Mouse (Mus musculus): Measurements from ENCODE around the gene Wdr72. TPM values are rescaled to one million over a fixed set of nuclear protein-coding genes. Genes with fewer than 3 reads are reported as not detected.

Gene Wdr72
- 0.07 TPM in 1 of 2 replicates, not detected in the other for polyA plus RNA-seq (2015; fragmentation: Nextera tagmentation; extraction: Ambion mirVana)

GRCm38 (mm10) chr9:74109761-74110460 lies at the start of gene Wdr72:
Gene Wdr72, plus strand, starts transcription at chr9:74110356.
- Histone ChIP-seq H3K4me1 (replicated peaks) (no peaks in the 10 kb centered on the region), H3K4me2 (peak within 1 kb of the TSS; percentile 54), H3K9me3 (replicated peaks) (no peaks in the 10 kb centered on the region), H3K27me3 (no peaks in the 10 kb centered on the region), H3K9ac (no peak within 1 kb of the TSS), H3K4me3 (replicated peaks) (peak within 1 kb of the TSS; percentile 22), H3K36me3 (no peaks in the 10 kb centered on the region), H3K27ac (no peak within 1 kb of the TSS)
- ATAC-seq (ENCODE audit: low read depth) (no peak), DNase-seq (no peak)
- 10% methylated on average over 16 of the region's 17 CpGs for WGBS (ENCODE audit: insufficient replicate concordance)

DNA sequence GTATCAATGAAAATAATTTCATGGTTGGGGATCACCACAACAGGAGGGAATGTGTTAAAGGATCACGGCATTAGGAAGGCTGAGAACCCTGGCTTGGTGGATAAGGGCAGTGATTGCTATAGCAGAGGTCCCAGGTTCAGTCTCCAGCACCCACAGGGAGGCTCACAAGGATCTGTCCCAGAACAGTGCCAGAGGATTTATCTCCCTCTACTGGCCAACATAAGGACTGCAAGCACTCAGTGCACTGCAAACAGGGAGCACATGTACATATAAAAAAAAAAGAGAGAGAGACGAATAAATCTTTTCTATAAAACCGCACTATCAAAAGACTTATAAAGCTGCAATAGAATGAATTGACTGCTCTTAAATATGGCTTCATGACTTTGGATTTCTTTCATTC lies 43.9 kb upstream of the Wdr72 start:
- no peaks in the 10 kb centered on the region for H3K27me3 ChIP-seq
- no peak overlapping the region for H3K9ac ChIP-seq
- DNase-seq (no peak), ATAC-seq (ENCODE audit: low read depth) (no peak)
- H3K36me3 ChIP-seq, result no peaks in the 10 kb centered on the region
- H3K4me3 ChIP-seq (replicated peaks), result no peak overlapping the region
- H3K9me3 ChIP-seq (replicated peaks), result no peaks in the 10 kb centered on the region
- H3K4me1 ChIP-seq (replicated peaks), result no peaks in the 10 kb centered on the region
- H3K4me2 ChIP-seq, result no peak overlapping the region
- no peak overlapping the region for H3K27ac ChIP-seq
- WGBS (ENCODE audit: insufficient replicate concordance), result 70% methylated on average over 3 of the region's 3 CpGs

DNA sequence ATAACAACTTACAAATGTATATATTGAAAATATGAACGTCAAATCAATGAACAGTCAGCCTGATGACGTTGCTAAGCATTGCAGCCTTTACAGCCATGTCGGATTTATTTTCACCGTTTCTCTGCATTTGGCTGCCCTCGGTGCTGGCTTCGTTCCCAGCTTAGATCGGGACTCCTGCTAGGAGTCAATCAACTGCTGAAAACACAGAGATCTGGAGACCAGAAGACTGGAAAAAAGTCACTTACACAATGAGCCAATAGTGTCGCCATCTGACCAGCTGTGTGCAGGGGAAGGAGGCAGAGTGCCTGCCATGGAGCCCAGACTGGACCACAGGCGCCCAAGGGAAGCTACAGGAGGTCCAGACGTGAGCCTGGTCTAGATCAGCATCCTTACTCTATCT lies 43.4 kb upstream of the Wdr72 start:
- no peak overlapping the region for H3K27ac ChIP-seq

DNA sequence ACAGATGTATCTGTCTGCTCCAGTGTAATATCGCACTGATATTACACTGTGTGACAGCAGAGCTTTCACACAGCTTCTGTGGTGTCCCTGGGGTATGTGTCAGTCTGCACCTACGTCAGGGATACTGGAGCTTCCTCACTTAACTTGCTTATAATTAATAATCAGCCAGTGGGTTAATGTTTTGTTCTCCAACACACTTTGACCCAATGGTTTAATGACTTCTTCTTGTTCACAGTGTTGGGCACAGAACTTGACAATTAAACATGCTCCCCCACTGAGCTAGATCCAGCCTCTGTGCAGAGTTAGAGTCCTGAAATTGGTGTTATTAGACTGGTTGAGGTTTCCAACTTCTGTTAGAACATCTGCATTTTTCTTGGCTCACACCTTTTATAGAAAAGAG lies 34.2 kb upstream of the Wdr72 start:
- Histone ChIP-seq H3K27ac (no peak overlapping the region), H3K27me3 (no peaks in the 10 kb centered on the region), H3K9ac (no peak overlapping the region), H3K4me2 (no peak overlapping the region), H3K4me3 (replicated peaks) (no peak overlapping the region), H3K4me1 (replicated peaks) (no peaks in the 10 kb centered on the region), H3K36me3 (no peaks in the 10 kb centered on the region), H3K9me3 (replicated peaks) (no peaks in the 10 kb centered on the region)
- DNase-seq (no peak), ATAC-seq (ENCODE audit: low read depth) (no peak)
- 49% methylated on average over 2 of the region's 2 CpGs for whole genome bisulfite sequencing (ENCODE audit: insufficient replicate concordance)

More for the DNA sequence above, 43.4 kb upstream of the Wdr72 start:
- H3K27me3 ChIP-seq, result no peaks in the 10 kb centered on the region
- no peak for DNase-seq
- H3K4me3 ChIP-seq (replicated peaks), result no peak overlapping the region
- H3K36me3 ChIP-seq, result no peaks in the 10 kb centered on the region
- H3K4me2 ChIP-seq, result no peak overlapping the region
- ATAC-seq (ENCODE audit: low read depth), result no peak
- H3K9ac ChIP-seq, result no peak overlapping the region
- H3K9me3 ChIP-seq (replicated peaks), result no peaks in the 10 kb centered on the region
- 62% methylated on average over 10 of the region's 10 CpGs for WGBS (ENCODE audit: insufficient replicate concordance)
- no peaks in the 10 kb centered on the region for H3K4me1 ChIP-seq (replicated peaks)

DNA sequence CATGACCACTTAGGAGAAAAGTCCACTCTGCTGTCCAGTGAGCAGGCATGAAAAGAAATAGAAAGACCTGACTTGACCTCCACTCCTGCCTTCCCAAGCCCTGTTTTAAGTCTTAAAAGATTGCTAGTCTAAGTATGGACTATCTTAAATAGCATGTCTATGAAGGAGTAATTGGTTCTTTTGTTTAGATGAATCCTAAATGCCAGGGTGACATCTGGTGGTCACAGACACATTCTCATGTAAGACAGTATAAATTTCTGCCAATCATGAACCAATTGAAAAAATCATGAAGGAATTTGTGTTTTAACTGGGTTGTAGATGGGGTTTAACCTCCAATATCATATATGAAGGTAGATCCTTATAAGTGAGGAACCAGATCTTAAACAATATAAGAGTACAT lies 31.7 kb upstream of the Wdr72 start:
- Histone ChIP-seq H3K27me3 (no peaks in the 10 kb centered on the region), H3K27ac (no peak overlapping the region), H3K4me1 (replicated peaks) (no peaks in the 10 kb centered on the region), H3K4me2 (no peak overlapping the region), H3K4me3 (replicated peaks) (no peak overlapping the region), H3K9me3 (replicated peaks) (no peaks in the 10 kb centered on the region), H3K36me3 (no peaks in the 10 kb centered on the region), H3K9ac (no peak overlapping the region)
- DNase-seq (no peak), ATAC-seq (ENCODE audit: low read depth) (no peak)

GRCm38 (mm10) chr9:74080241-74080640 lies 29.9 kb upstream of the Wdr72 start:
- H3K9me3 ChIP-seq (replicated peaks), result no peaks in the 10 kb centered on the region
- WGBS (ENCODE audit: insufficient replicate concordance), result 16% methylated on average over 5 of the region's 5 CpGs
- no peak for DNase-seq

DNA sequence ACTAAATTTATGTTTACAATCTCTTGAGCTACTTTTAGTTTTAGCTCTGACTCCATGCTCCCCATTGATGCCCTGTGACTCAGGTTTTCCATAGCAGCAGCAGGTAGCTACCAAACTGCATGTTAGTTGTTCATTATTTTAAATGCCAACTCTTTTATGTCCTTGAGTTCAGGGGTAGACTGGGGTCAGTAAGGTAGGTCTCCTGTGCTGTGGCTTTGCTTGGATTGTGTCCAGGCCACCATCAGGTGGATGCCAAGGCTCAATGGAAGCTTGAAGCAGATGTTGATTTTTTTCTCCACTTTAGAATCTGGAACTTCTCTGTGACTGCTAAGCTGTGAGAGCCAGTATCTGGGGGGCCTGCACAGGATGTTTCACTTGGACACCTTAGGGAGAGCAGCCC lies 8.6 kb upstream of the Wdr72 start:
- Histone ChIP-seq H3K36me3 (no peaks in the 10 kb centered on the region), H3K27ac (no peak overlapping the region), H3K4me3 (replicated peaks) (no peak overlapping the region), H3K9me3 (replicated peaks) (no peaks in the 10 kb centered on the region), H3K9ac (no peak overlapping the region), H3K4me1 (replicated peaks) (no peaks in the 10 kb centered on the region), H3K27me3 (no peaks in the 10 kb centered on the region), H3K4me2 (no peak overlapping the region)
- no peak for ATAC-seq (ENCODE audit: low read depth)
- no peak for DNase-seq

More at GRCm38 (mm10) chr9:74080241-74080640, 29.9 kb upstream of the Wdr72 start:
- Histone ChIP-seq H3K9ac (no peak overlapping the region), H3K27me3 (no peaks in the 10 kb centered on the region), H3K36me3 (no peaks in the 10 kb centered on the region), H3K4me2 (no peak overlapping the region), H3K27ac (no peak overlapping the region), H3K4me1 (replicated peaks) (no peaks in the 10 kb centered on the region), H3K4me3 (replicated peaks) (no peak overlapping the region)
- ATAC-seq (ENCODE audit: low read depth), result no peak

DNA sequence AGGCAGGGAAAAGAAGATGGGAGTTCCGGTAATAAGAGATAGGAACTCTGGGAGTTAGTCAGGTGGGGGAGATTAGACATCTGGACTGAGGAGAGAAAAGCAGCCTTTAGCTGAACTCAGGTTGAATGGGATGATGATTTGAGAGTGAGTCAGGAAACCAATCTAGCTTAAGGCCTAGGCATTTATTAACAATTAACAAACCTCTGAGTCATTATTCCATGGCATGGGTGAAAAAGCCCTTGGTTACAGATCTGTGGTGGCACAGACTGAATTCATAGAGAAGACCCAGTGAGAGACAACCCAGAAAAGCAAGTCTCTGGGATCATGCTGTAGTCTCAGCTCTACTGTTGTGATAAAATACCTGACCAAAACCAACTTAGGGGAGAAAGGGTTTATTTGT lies 7.5 kb upstream of the Wdr72 start:
- Histone ChIP-seq H3K4me3 (replicated peaks) (no peak overlapping the region), H3K27ac (no peak overlapping the region), H3K36me3 (no peaks in the 10 kb centered on the region), H3K4me1 (replicated peaks) (no peaks in the 10 kb centered on the region), H3K27me3 (no peaks in the 10 kb centered on the region), H3K9me3 (replicated peaks) (no peaks in the 10 kb centered on the region), H3K4me2 (no peak overlapping the region), H3K9ac (no peak overlapping the region)
- ATAC-seq (ENCODE audit: low read depth) (no peak), DNase-seq (no peak)
- WGBS (ENCODE audit: insufficient replicate concordance), result 72% methylated on average over 1 of the region's 1 CpGs

DNA sequence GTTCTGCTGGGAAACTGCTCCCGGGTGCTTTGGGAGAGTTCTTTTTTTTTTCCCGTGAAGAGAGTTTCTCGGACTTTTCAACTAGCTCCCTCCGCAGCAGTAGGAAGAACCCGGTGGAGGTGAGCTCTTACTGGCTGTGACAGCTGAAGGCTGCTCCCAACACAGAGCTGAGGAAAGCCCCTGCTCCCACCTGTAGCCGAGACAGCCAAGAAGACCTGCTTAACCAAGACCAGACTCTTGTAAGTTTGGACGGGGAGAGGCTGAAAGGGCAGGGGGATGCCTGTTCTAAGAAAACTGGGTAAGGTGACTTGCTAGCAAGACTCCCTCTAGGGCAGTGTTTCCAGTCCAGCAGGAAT lies 283 bp downstream of the Wdr72 start:
- Histone ChIP-seq H3K9me3 (replicated peaks) (no peaks in the 10 kb centered on the region), H3K4me3 (replicated peaks) (peak overlapping the region; percentile 22), H3K4me2 (peak overlapping the region; percentile 54), H3K36me3 (no peaks in the 10 kb centered on the region), H3K4me1 (replicated peaks) (no peaks in the 10 kb centered on the region), H3K27me3 (no peaks in the 10 kb centered on the region), H3K9ac (no peak overlapping the region), H3K27ac (no peak overlapping the region)
- ATAC-seq (ENCODE audit: low read depth) (no peak), DNase-seq (no peak)
- WGBS (ENCODE audit: insufficient replicate concordance), result 8% methylated on average over 7 of the region's 7 CpGs

DNA sequence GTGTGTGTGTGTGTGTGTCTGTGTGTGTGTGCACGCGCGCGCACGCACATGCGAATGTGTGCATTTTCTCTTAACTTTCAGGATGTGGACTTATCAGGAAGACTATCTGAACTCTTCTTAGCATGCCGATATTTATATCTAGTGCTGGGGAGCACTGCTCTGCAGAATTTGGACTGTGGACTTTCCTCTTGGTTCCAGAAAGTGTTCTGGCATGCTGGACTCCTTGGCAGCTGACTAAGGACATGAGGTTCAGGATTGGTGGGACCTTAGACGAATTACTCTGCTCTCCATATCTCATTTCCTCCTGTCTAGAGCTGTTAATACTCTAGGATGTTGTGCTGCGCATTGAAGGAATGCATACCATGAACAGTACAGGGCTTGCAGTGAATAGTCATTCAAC lies 2.4 kb downstream of the Wdr72 start:
- H3K9me3 ChIP-seq (replicated peaks), result no peaks in the 10 kb centered on the region
- 75% methylated on average over 9 of the region's 9 CpGs for WGBS (ENCODE audit: insufficient replicate concordance)
- H3K9ac ChIP-seq, result no peak overlapping the region
- ATAC-seq (ENCODE audit: low read depth) (no peak), DNase-seq (no peak)
- H3K27ac ChIP-seq, result no peak overlapping the region
- H3K4me3 ChIP-seq (replicated peaks), result no peak overlapping the region
- H3K4me1 ChIP-seq (replicated peaks), result no peaks in the 10 kb centered on the region
- no peaks in the 10 kb centered on the region for H3K27me3 ChIP-seq
- no peak overlapping the region for H3K4me2 ChIP-seq
- no peaks in the 10 kb centered on the region for H3K36me3 ChIP-seq

- H3K36me3 ChIP-seq, result no peaks in the 10 kb centered on the region
- no peak overlapping the region for H3K4me2 ChIP-seq
- ATAC-seq (ENCODE audit: low read depth), result no peak
- DNase-seq, result no peak
- H3K4me1 ChIP-seq (replicated peaks), result no peaks in the 10 kb centered on the region
- WGBS (ENCODE audit: insufficient replicate concordance), result 31% methylated on average over 5 of the region's 5 CpGs
- H3K4me3 ChIP-seq (replicated peaks), result no peak overlapping the region
- H3K27ac ChIP-seq, result no peak overlapping the region
- no peak overlapping the region for H3K9ac ChIP-seq
- H3K27me3 ChIP-seq, result no peaks in the 10 kb centered on the region
- no peaks in the 10 kb centered on the region for H3K9me3 ChIP-seq (replicated peaks)
Observed at GRCm38 (mm10) chr9:74126222-74126621, 16.1 kb downstream of the Wdr72 start.

DNA sequence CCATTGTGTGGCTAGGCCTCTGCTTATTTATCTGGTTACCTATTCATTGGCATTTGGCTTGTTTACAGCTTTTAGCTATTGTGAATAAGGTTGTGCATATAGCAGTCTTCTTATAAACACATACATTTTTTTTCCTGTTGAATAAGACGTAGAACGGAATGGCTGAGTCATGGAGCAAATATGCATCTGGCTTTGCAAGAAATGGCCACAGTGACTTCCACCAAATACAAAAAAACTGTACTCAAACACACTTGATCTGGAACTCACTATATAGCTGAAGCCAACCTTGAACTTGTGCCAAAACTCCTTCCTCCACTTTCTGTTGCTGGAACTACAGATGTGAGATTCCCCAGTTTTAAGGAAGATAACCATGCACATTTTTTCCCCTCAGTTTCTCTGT lies 23.9 kb downstream of the Wdr72 start:
- Histone ChIP-seq H3K4me1 (replicated peaks) (no peaks in the 10 kb centered on the region), H3K4me2 (no peak overlapping the region), H3K9ac (no peak overlapping the region), H3K27ac (no peak overlapping the region), H3K9me3 (replicated peaks) (no peaks in the 10 kb centered on the region), H3K36me3 (no peaks in the 10 kb centered on the region), H3K27me3 (no peaks in the 10 kb centered on the region), H3K4me3 (replicated peaks) (no peak overlapping the region)
- no peak for ATAC-seq (ENCODE audit: low read depth)
- 77% methylated on average over 2 of the region's 2 CpGs for WGBS (ENCODE audit: insufficient replicate concordance)
- no peak for DNase-seq

Measured in liver, embryonic 13.5 days (tissue).